Mouse (Mus musculus): ENCODE measurements around the gene Cntrl. TPM values are rescaled to one million over a fixed set of nuclear protein-coding genes. Genes with fewer than 3 reads are reported as not detected.

Gene Cntrl
- polyA plus RNA-seq, 1 experiment, result 11.5 TPM

- no peak for DNase-seq (ENCODE audit: low read depth)
These were observed 64.8 kb downstream of the Cntrl start for GRCm38 (mm10) chr2:35174100-35174499.

GRCm38 (mm10) chr2:35175281-35176065 is 66.2 kb downstream of the Cntrl start:
- DNase-seq (ENCODE audit: low read depth), result no peak

GRCm38 (mm10) chr2:35178153-35178552 is 68.9 kb downstream of the Cntrl start:
- DNase-seq (ENCODE audit: low read depth), result no peak

DNA sequence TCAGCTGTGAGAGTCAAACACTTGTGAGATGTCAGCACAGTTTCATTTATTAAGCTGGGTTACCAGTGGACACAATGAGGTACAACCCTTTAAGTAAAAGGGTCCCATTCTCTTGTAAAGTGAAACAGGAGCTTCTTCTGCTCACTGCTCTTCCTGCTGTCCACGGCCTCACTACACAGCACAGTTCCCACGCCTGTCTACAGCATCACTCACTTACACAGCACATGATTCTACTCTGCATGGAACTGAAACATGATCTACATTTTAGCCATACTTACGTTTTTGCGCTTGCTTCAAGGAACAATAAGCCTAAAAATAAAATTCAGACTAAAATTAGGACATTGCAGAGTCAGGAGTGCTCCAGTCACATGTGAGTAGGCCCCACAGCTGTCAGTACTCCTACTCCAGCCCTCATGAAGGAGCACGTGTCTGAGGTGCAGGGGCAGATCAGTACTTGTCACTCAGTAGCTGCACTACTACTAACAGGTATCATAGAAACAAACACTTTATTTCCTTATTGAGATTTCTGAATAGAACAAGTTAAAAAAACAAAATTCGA is 73.9 kb downstream of the Cntrl start:
- DNase-seq (ENCODE audit: low read depth), result no peak

DNA sequence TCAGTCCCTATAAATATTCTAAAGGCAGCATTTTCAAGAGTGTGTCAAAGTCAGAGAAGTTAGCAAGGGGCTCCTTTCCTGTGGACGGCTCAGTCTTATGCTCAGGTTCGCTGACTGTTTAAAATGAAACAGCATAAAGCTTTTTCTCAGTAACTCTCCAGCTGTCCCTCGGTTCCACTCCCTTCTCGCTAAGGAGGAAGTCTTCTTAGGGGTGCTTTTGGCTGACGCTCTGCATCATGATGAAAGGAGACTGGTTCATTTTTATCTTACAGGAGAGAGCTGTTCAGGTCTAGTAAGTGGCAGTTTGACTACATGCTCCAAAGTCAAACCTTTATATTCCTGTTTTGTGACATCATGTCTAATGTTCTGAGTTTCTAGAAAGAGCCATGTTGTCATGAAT is 79.6 kb downstream of the Cntrl start:
- no peak for DNase-seq (ENCODE audit: low read depth)

- DNase-seq (ENCODE audit: low read depth), result peak; percentile 88
These were observed 84.7 kb downstream of the Cntrl start for GRCm38 (mm10) chr2:35193976-35194375.

DNA sequence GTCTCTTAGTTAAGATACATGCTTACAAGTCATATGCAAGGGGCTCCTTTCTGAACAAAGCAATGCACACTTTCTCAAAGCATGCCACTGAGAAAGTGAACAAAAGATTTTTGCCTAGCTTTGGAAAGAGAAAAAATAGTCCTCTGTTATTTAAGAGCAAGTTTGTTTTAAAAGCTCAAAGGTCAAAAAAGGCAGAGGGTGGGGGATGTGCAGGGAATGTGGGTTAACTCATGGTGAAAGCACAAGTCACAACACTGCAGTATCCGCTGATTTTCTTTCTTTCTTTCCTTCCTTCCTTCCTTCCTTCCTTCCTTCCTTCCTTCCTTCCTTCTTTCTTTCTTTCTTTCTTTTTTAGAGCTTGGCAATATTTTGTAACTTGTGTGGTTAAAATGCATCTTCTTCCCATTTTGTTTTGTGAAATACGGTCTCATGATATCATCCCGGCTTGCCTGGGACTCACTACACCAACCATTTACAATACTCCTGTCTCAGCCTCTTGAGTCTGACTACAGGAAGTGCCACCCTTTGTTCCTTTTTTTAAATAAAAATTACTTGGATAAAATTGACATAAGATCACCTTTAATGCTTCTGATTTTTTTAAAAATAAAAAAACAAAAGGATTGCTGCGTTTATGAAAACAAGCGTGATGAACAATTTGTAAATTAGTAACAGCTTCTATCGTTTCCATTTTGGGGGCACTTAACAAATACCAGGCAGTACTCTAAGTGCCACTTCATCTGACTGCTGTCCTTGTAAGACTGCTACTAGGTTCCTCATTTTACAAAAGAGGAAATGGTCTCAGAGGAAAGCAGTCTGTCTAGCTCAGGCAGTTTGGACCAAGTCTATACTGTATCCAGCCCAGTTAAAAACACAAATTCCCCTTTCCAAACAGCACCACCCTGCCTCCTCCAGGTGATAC is 86.6 kb downstream of the Cntrl start:
- DNase-seq (ENCODE audit: low read depth), result no peak

GRCm38 (mm10) chr2:35199541-35199940 is 90.2 kb downstream of the Cntrl start:
- DNase-seq (ENCODE audit: low read depth), result no peak

DNA sequence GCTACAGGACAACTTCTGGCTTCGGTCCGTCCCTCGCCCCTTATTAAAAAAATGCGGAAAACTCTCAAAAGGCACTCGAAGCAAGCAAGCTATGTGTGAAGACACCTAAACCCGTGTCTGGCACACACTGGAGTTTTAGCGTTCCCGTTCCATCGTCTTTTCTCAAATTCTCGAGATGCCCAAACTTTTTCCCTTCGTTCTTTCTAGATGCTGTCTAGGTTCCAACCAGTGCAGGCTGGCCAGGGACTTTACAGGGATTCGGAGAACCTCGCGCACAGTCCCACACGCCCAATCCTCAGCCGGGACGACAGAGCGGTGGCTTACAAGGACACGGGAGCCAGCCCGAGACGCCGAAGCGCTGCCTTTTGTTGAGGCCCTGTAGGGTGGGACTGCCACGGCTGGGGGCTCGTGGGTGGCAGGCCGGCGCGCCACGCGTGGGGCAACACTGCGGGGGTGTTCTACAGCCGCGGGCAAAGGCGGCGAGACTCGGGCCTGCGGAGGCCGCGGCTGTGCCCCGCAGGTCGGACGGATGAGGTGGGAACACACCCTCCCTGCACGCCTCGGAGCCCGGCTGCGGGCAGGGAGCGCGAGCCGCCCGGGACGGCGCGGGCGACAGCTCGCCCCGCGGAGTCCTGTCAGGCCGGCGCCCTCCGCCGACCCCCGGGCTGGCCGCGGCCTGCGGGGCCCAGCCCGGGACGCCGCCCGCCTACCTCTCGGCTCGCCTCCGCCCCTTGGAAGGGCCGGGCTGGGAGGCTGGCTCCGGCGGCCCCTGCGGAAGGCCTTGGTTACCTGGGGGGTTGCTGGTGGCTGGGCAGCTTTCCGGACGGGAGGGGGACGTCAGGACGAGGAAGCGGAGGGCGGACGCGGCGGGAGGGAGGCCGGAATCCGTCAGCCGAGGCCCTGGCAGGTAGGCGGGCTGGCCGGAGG is 90.9 kb downstream of the Cntrl start:
- DNase-seq (ENCODE audit: low read depth), result no peak

DNA sequence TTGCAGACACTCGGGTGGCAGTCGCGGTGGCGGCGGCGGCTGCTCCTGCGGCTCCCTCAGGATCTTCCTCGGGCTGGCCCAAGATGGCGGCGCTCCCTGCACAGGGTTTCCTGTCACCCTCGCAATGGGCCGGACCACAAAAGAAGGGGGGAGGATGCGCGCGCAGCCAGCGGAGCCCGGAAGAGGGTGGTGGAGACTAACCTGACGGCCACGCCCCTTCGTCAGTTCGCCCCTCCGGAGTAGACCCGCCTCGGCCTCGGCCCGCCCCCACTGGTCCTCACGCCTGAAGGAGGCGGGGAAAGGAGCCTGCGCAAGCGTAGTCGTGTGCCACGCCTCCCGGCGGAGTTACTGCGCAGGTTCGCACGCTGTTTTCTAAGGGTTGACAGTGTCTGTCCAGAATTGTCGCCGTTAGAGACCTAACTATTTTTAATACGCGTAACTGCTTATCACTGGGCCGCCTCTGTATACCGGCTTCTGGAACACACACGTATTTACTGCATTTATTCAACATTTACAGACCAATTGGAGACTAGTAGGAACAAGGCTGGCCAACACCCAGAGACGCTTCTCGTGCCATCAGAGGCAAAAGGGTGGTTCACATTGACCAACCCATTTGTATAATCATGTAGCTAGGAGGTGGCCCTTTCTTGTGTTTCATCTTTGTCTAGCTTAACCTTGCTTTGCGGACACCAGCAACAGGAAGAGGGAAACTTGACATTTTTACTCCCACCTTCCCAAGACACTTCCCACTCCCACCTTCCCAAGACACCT is 91.8 kb downstream of the Cntrl start, which contains the start of gene Rab14:
TSS of gene Rab14 (minus strand) at position 223 of the 771 bp plus-strand sequence.
- DNase-seq (ENCODE audit: low read depth), result peak; percentile 60

DNA sequence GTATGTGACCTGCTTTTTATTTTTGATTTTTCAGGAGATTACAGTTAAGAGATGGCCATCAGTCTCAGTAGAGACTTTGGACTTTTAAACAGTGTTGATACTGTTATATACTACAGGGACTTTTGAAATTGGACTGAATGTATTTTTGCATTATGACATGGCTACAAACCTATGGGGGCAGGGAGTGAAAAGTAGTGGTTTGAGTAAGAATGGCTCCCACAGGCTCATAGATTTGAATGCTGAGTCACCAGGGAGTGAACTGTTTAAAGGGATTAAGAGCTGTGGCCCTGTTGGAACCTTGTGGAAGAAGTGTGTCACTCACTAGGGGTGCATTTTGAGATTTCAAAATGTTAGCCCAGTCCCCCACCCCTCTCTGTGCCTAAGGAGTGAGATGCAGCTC is 94.4 kb downstream of the Cntrl start:
- no peak for DNase-seq (ENCODE audit: low read depth)

GRCm38 (mm10) chr2:35206761-35207160 is 97.5 kb downstream of the Cntrl start:
- no peak for DNase-seq (ENCODE audit: low read depth)

- no peak for DNase-seq (ENCODE audit: low read depth)
These were observed 98.8 kb downstream of the Cntrl start for GRCm38 (mm10) chr2:35208054-35208453.

DNA sequence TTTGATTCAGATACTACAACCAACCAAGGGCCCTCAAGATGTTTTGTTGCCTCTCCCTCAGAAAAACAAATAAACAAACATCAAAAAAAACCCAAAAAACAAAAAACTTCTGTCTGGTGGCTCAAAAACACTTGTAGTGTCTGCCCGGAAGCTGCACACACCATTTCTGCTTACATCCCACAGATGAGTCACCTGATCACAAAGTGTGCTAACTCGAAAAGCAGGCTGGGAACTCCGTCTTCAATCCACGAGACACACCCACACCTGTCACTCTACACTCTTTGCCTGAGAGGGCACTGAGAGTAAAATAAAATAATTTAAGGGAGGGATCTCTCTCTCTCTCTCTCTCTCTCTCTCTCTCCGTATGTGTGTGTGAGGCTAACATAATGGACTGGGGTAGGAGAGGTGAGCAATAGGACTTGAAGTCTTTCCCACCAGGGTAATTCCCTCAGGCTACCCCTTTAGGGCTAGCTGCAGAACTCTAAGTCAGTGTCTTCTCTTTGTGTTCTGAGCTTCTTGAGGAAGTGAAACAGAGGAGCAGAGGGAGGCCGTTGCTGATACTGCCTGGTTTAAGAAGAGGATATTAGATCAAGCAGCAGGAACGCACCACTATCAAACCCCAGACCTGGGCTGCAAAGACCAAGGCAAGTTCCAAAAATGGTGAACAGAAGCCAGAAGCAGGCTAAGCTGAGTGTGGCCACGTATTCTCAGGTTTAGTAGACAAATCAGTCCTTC is 99.8 kb downstream of the Cntrl start:
- no peak for DNase-seq (ENCODE audit: low read depth)

DNA sequence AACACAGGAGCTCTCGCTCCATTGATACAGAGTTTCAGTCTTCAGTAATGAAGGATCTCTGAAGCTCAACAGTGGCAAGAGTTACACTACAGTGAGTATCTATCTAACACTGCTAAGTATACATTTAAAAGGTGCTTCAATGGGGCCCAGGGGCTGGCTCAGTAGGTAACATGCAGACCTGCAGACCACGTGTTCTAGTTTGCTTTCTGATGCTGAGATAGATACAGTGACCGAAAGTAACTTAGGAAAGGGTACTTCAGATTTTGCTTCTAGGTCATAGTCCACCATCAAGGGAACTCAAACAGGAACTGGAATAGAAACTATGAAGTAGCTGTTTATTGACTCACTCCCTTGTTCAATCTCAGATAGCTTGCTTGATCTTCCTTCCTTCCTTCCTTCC is 102.4 kb downstream of the Cntrl start:
- DNase-seq (ENCODE audit: low read depth), result no peak

DNA sequence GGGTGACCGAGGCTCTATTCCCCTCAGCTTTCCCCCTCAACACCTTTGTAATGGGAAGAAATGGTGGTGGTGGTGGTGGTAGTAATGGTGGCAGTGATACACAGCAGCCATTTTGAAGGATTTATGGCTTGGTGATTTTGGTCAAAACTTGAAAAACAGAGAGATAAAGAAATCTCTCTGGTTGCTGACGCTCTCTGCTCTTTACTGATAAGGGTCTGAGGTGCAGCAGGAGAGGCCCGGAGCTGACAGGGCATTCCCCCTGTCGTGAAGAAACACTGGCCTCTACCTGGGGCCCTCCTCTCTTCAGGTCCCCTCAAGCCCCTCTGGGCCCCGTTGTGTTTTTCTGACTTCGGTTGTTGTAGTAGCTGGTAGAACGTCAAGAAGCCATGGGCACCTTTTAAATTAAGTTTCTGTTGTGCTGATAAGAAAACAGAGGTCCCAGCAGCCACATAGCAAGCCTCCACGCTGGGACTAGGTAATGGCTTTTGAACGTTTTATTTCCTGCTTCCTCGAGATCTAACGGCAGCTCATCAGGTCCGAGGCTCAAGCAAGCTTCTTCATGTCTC is 104.1 kb downstream of the Cntrl start:
- DNase-seq (ENCODE audit: low read depth), result no peak

- DNase-seq (ENCODE audit: low read depth), result no peak
These were observed 105.6 kb downstream of the Cntrl start for GRCm38 (mm10) chr2:35214881-35215358.

DNA sequence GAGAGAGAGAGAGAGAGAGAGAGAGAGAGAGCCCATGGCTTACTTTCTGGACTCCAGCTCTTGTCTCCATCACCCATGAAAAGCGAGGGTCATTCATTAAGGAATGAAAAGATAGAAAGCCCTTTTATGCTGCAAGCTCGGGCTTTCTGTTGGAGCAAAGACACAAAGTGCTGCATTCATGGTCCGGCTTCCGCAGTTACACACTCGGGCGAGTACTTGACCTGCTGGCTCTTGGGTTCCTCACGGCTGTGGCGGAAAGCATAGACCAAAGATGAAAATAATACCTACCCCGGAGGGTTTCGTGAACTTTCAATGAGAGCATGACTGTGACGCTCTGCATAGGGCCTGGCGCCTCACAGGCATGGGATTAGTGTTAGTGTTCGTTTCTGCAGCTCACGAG is 106.1 kb downstream of the Cntrl start:
- no peak for DNase-seq (ENCODE audit: low read depth)

- no peak for DNase-seq (ENCODE audit: low read depth)
These were observed 107.4 kb downstream of the Cntrl start for GRCm38 (mm10) chr2:35216701-35217100.
